Mouse (Mus musculus): Measurements from ENCODE around the gene Sdr39u1. TPM values are rescaled to one million over a fixed set of nuclear protein-coding genes. Genes with fewer than 3 reads are reported as not detected.

The Sdr39u1 gene
- polyA plus RNA-seq, 1 experiment from 2014 or later, result 61.3 TPM

GRCm38 (mm10) chr14:55885791-55886271, 14.3 kb downstream of the Sdr39u1 start:
- peak overlapping the region; percentile 88 for H3K9ac ChIP-seq (ENCODE audit: low read depth, low read length)
- no peak for ATAC-seq (ENCODE audit: low FRiP score, low TSS enrichment)
- peaks cover 24% of the 10 kb centered on the region for H3K4me1 ChIP-seq (ENCODE audit: control insufficient read depth, insufficient read depth, low read length)
- H3K36me3 ChIP-seq (ENCODE audit: control insufficient read depth, insufficient read depth, low read length), result peaks cover 44% of the 10 kb centered on the region
- peak overlapping the region; percentile 94; the same call in 1 of the 2 replicates for H3K27ac ChIP-seq (ENCODE audit: low read depth, low read length)
- WGBS, result 2% methylated on average over 16 of the region's 16 CpGs
- peak overlapping the region; percentile 72 for H3K4me2 ChIP-seq (replicated peaks; ENCODE audit: low read depth, low read length)
- H3K9me3 ChIP-seq (ENCODE audit: control insufficient read depth, low read length), result no peaks in the 10 kb centered on the region
- no peaks in the 10 kb centered on the region for H3K27me3 ChIP-seq (ENCODE audit: control insufficient read depth, insufficient read depth, low read length)
- H3K4me3 ChIP-seq (ENCODE audit: low read length), result peak overlapping the region; percentile 79

GRCm38 (mm10) chr14:55885114-55885790, 14.8 kb downstream of the Sdr39u1 start:
- peak overlapping the region; percentile 88 for H3K9ac ChIP-seq (ENCODE audit: low read depth, low read length)
- H3K9me3 ChIP-seq (ENCODE audit: control insufficient read depth, low read length), result no peaks in the 10 kb centered on the region
- peak overlapping the region; percentile 79 for H3K4me3 ChIP-seq (ENCODE audit: low read length)
- peaks cover 38% of the 10 kb centered on the region for H3K36me3 ChIP-seq (ENCODE audit: control insufficient read depth, insufficient read depth, low read length)
- peak overlapping the region; percentile 94 for H3K27ac ChIP-seq (ENCODE audit: low read depth, low read length)
- 1% methylated on average over 16 of the region's 30 CpGs for WGBS
- peak overlapping the region; percentile 72 for H3K4me2 ChIP-seq (replicated peaks; ENCODE audit: low read depth, low read length)
- ATAC-seq (ENCODE audit: low FRiP score, low TSS enrichment), result peak; percentile 78
- H3K4me1 ChIP-seq (ENCODE audit: control insufficient read depth, insufficient read depth, low read length), result peaks cover 24% of the 10 kb centered on the region
- no peaks in the 10 kb centered on the region for H3K27me3 ChIP-seq (ENCODE audit: control insufficient read depth, insufficient read depth, low read length)

GRCm38 (mm10) chr14:55884713-55885113, 15.4 kb downstream of the Sdr39u1 start, which contains the start of gene Khnyn:
Gene Khnyn, plus strand, starts transcription at chr14:55884947.
- H3K27ac ChIP-seq (ENCODE audit: low read depth, low read length), result peak within 1 kb of the TSS; percentile 94
- 0% methylated on average over 30 of the region's 30 CpGs for WGBS
- H3K36me3 ChIP-seq (ENCODE audit: control insufficient read depth, insufficient read depth, low read length), result peaks cover 33% of the 10 kb centered on the region
- H3K9me3 ChIP-seq (ENCODE audit: control insufficient read depth, low read length), result no peaks in the 10 kb centered on the region
- peak within 1 kb of the TSS; percentile 79 for H3K4me3 ChIP-seq (ENCODE audit: low read length)
- peak within 1 kb of the TSS; percentile 72 for H3K4me2 ChIP-seq (replicated peaks; ENCODE audit: low read depth, low read length)
- ATAC-seq (ENCODE audit: low FRiP score, low TSS enrichment), result peak; percentile 95
- peaks cover 24% of the 10 kb centered on the region for H3K4me1 ChIP-seq (ENCODE audit: control insufficient read depth, insufficient read depth, low read length)
- H3K27me3 ChIP-seq (ENCODE audit: control insufficient read depth, insufficient read depth, low read length), result no peaks in the 10 kb centered on the region
- H3K9ac ChIP-seq (ENCODE audit: low read depth, low read length), result peak within 1 kb of the TSS; percentile 88

- H3K27ac ChIP-seq (ENCODE audit: low read depth, low read length), result peak within 1 kb of the TSS; percentile 94
- H3K9ac ChIP-seq (ENCODE audit: low read depth, low read length), result peak within 1 kb of the TSS; percentile 88
- WGBS, result 22% methylated on average over 4 of the region's 4 CpGs
- peak within 1 kb of the TSS; percentile 79 for H3K4me3 ChIP-seq (ENCODE audit: low read length)
- H3K36me3 ChIP-seq (ENCODE audit: control insufficient read depth, insufficient read depth, low read length), result peaks cover 28% of the 10 kb centered on the region
- peak; percentile 32 for ATAC-seq (ENCODE audit: low FRiP score, low TSS enrichment)
- H3K4me2 ChIP-seq (replicated peaks; ENCODE audit: low read depth, low read length), result peak within 1 kb of the TSS; percentile 72
- H3K4me1 ChIP-seq (ENCODE audit: control insufficient read depth, insufficient read depth, low read length), result peaks cover 24% of the 10 kb centered on the region
- no peaks in the 10 kb centered on the region for H3K27me3 ChIP-seq (ENCODE audit: control insufficient read depth, insufficient read depth, low read length)
- H3K9me3 ChIP-seq (ENCODE audit: control insufficient read depth, low read length), result no peaks in the 10 kb centered on the region
Observed at GRCm38 (mm10) chr14:55884166-55884565, 15.9 kb downstream of the Sdr39u1 start, which contains the start of gene Cbln3. Gene Cbln3, minus strand, starts transcription at chr14:55884392.

GRCm38 (mm10) chr14:55883663-55884062, 16.4 kb downstream of the Sdr39u1 start:
- H3K9ac ChIP-seq (ENCODE audit: low read depth, low read length), result no peak overlapping the region
- H3K9me3 ChIP-seq (ENCODE audit: control insufficient read depth, low read length), result no peaks in the 10 kb centered on the region
- peaks cover 23% of the 10 kb centered on the region for H3K36me3 ChIP-seq (ENCODE audit: control insufficient read depth, insufficient read depth, low read length)
- H3K4me3 ChIP-seq (ENCODE audit: low read length), result no peak overlapping the region
- peaks cover 25% of the 10 kb centered on the region for H3K4me1 ChIP-seq (ENCODE audit: control insufficient read depth, insufficient read depth, low read length)
- H3K4me2 ChIP-seq (replicated peaks; ENCODE audit: low read depth, low read length), result no peak overlapping the region
- H3K27ac ChIP-seq (ENCODE audit: low read depth, low read length), result peak overlapping the region; percentile 94; the same call in 1 of the 2 replicates
- no peak for ATAC-seq (ENCODE audit: low FRiP score, low TSS enrichment)
- WGBS, result 86% methylated on average over 12 of the region's 12 CpGs
- H3K27me3 ChIP-seq (ENCODE audit: control insufficient read depth, insufficient read depth, low read length), result no peaks in the 10 kb centered on the region

- no peak overlapping the region for H3K9ac ChIP-seq (ENCODE audit: low read depth, low read length)
- no peak overlapping the region for H3K27ac ChIP-seq (ENCODE audit: low read depth, low read length)
- H3K9me3 ChIP-seq (ENCODE audit: control insufficient read depth, low read length), result no peaks in the 10 kb centered on the region
- H3K4me2 ChIP-seq (replicated peaks; ENCODE audit: low read depth, low read length), result no peak overlapping the region
- H3K36me3 ChIP-seq (ENCODE audit: control insufficient read depth, insufficient read depth, low read length), result peaks cover 18% of the 10 kb centered on the region
- ATAC-seq (ENCODE audit: low FRiP score, low TSS enrichment), result no peak
- no peak overlapping the region for H3K4me3 ChIP-seq (ENCODE audit: low read length)
- peaks cover 28% of the 10 kb centered on the region for H3K4me1 ChIP-seq (ENCODE audit: control insufficient read depth, insufficient read depth, low read length)
- 89% methylated on average over 13 of the region's 13 CpGs for WGBS
- H3K27me3 ChIP-seq (ENCODE audit: control insufficient read depth, insufficient read depth, low read length), result no peaks in the 10 kb centered on the region
Observed at GRCm38 (mm10) chr14:55883149-55883661, 16.9 kb downstream of the Sdr39u1 start.

GRCm38 (mm10) chr14:55882171-55882641, 17.9 kb downstream of the Sdr39u1 start:
- H3K4me3 ChIP-seq (ENCODE audit: low read length), result no peak overlapping the region
- no peaks in the 10 kb centered on the region for H3K27me3 ChIP-seq (ENCODE audit: control insufficient read depth, insufficient read depth, low read length)
- no peak overlapping the region for H3K27ac ChIP-seq (ENCODE audit: low read depth, low read length)
- peaks cover 8% of the 10 kb centered on the region for H3K36me3 ChIP-seq (ENCODE audit: control insufficient read depth, insufficient read depth, low read length)
- no peak overlapping the region for H3K9ac ChIP-seq (ENCODE audit: low read depth, low read length)
- no peaks in the 10 kb centered on the region for H3K9me3 ChIP-seq (ENCODE audit: control insufficient read depth, low read length)
- H3K4me2 ChIP-seq (replicated peaks; ENCODE audit: low read depth, low read length), result no peak overlapping the region
- ATAC-seq (ENCODE audit: low FRiP score, low TSS enrichment), result no peak
- 60% methylated on average over 6 of the region's 6 CpGs for WGBS
- H3K4me1 ChIP-seq (ENCODE audit: control insufficient read depth, insufficient read depth, low read length), result peaks cover 37% of the 10 kb centered on the region

GRCm38 (mm10) chr14:55880982-55881381, 19.1 kb downstream of the Sdr39u1 start:
- no peaks in the 10 kb centered on the region for H3K36me3 ChIP-seq (ENCODE audit: control insufficient read depth, insufficient read depth, low read length)
- no peaks in the 10 kb centered on the region for H3K9me3 ChIP-seq (ENCODE audit: control insufficient read depth, low read length)
- H3K27ac ChIP-seq (ENCODE audit: low read depth, low read length), result no peak overlapping the region
- peaks cover 29% of the 10 kb centered on the region for H3K4me1 ChIP-seq (ENCODE audit: control insufficient read depth, insufficient read depth, low read length)
- ATAC-seq (ENCODE audit: low FRiP score, low TSS enrichment), result no peak
- H3K4me3 ChIP-seq (ENCODE audit: low read length), result no peak overlapping the region
- WGBS, result 85% methylated on average over 8 of the region's 8 CpGs
- H3K27me3 ChIP-seq (ENCODE audit: control insufficient read depth, insufficient read depth, low read length), result no peaks in the 10 kb centered on the region
- H3K9ac ChIP-seq (ENCODE audit: low read depth, low read length), result no peak overlapping the region
- H3K4me2 ChIP-seq (replicated peaks; ENCODE audit: low read depth, low read length), result no peak overlapping the region

GRCm38 (mm10) chr14:55879623-55880022, 20.5 kb downstream of the Sdr39u1 start:
- no peak for ATAC-seq (ENCODE audit: low FRiP score, low TSS enrichment)
- WGBS, result 34% methylated on average over 1 of the region's 1 CpGs
- Histone ChIP-seq H3K4me3 (ENCODE audit: low read length) (no peak overlapping the region), H3K36me3 (ENCODE audit: control insufficient read depth, insufficient read depth, low read length) (no peaks in the 10 kb centered on the region), H3K9me3 (ENCODE audit: control insufficient read depth, low read length) (no peaks in the 10 kb centered on the region), H3K4me2 (replicated peaks; ENCODE audit: low read depth, low read length) (no peak overlapping the region), H3K4me1 (ENCODE audit: control insufficient read depth, insufficient read depth, low read length) (peaks cover 25% of the 10 kb centered on the region), H3K27ac (ENCODE audit: low read depth, low read length) (no peak overlapping the region), H3K9ac (ENCODE audit: low read depth, low read length) (no peak overlapping the region), H3K27me3 (ENCODE audit: control insufficient read depth, insufficient read depth, low read length) (no peaks in the 10 kb centered on the region)
